11 mouse cellular contexts compared by ENCODE assay signal in genomic region chr2:78914861-78915260, GRCm38 (mm10). TPM values are rescaled to one million over a fixed set of nuclear protein-coding genes. Genes with fewer than 3 reads are reported as not detected.
DNase-seq lines count a peak whose midpoint lies in the region; ATAC-seq and TF ChIP-seq lines count a peak whose summit lies in the region.
"Had no signal": no experiment of that assay in that cellular context is flagged by ENCODE, and none has a peak within 500 bp of the region (broad histone marks: within the 10 kb centered on the region; RNA-seq: fewer than 3 reads in every experiment).

No protein-coding gene starts in this region.

- peak; percentile 63 for TF ChIP-seq CTCF in gastrocnemius, adult 2 months (IDR thresholded peaks at IDR 0.05)

- 55% methylated on average over 2 of the region's 2 CpGs for WGBS in liver, embryonic 11.5 days

- H3K27me3 ChIP-seq in liver, embryonic 11.5 days (replicated peaks; ENCODE audit: control insufficient read depth, insufficient read depth, low read length) = no peaks in the 10 kb centered on the region
- H3K27me3 ChIP-seq: hindbrain, embryonic 13.5 days; stomach, embryonic 15.5 days had no signal

- H3K36me3 ChIP-seq in liver, embryonic 11.5 days (ENCODE audit: control insufficient read depth, insufficient read depth, low read length) = no peaks in the 10 kb centered on the region

- no peak overlapping the region for H3K9ac ChIP-seq in liver, embryonic 11.5 days (ENCODE audit: low read depth, low read length)
- H3K9ac ChIP-seq: hindbrain, embryonic 13.5 days; stomach, embryonic 15.5 days had no signal

- no peak overlapping the region for H3K4me3 ChIP-seq in gastrocnemius, adult 2 months
- no peak overlapping the region for H3K4me3 ChIP-seq in liver, embryonic 11.5 days (ENCODE audit: low read depth, low read length)
- H3K4me3 ChIP-seq: hindbrain, embryonic 13.5 days; stomach, embryonic 15.5 days had no signal

- DNase-seq in gastrocnemius, adult 2 months = no peak
- no peak for DNase-seq in gastrocnemius, adult 8-10 months (ENCODE audit: low spot score in 2 of 2)
- DNase-seq in 3134 (ENCODE audit: extremely low read depth, insufficient read length, low spot score) (peak; percentile 4), NIH3T3 (ENCODE audit: low read depth) (peak; percentile 13)
- no peak for DNase-seq in liver, embryonic 11.5 days (ENCODE audit: low spot score)
- DNase-seq in adrenal gland, postnatal 14 days = no peak
- DNase-seq in layer of hippocampus, postnatal 25 days (ENCODE audit: extremely low spot score in 1 of 2, low spot score in 1 of 2) = no peak
- no peak for DNase-seq in testis, postnatal 10 days (ENCODE audit: low spot score)
- DNase-seq: gastrocnemius, postnatal 25 days had no signal

- no peak overlapping the region for H3K27ac ChIP-seq in gastrocnemius, adult 2 months
- H3K27ac ChIP-seq in liver, embryonic 11.5 days (ENCODE audit: low read depth, low read length) = no peak overlapping the region
- H3K27ac ChIP-seq: hindbrain, embryonic 13.5 days; stomach, embryonic 15.5 days had no signal

- intact Hi-C loops in gastrocnemius, adult 2 months (cut with DNase I) = loop anchor here (2.0 kb wide), 1 partner anchor 866 kb away; no protein-coding TSS in a partner anchor

- H3K9me3 ChIP-seq in liver, embryonic 11.5 days (ENCODE audit: control insufficient read depth, low read length) = no peaks in the 10 kb centered on the region
- H3K9me3 ChIP-seq: hindbrain, embryonic 13.5 days; stomach, embryonic 15.5 days had no signal

- H3K4me2 ChIP-seq in liver, embryonic 11.5 days = no peak overlapping the region
- H3K4me2 ChIP-seq: hindbrain, embryonic 13.5 days; stomach, embryonic 15.5 days had no signal

- ATAC-seq in liver, embryonic 11.5 days (replicated peaks; ENCODE audit: low FRiP score) = peak; percentile 67

- H3K4me1 ChIP-seq in liver, embryonic 11.5 days (replicated peaks; ENCODE audit: control insufficient read depth, insufficient read depth, low read length) = peaks cover 4% of the 10 kb centered on the region; the same call in 1 of the 2 replicates
- H3K4me1 ChIP-seq: hindbrain, embryonic 13.5 days; stomach, embryonic 15.5 days had no signal

RNA-seq across cellular contexts. Expression of gene Ube2e3, which starts 46.9 kb away (rescaled TPM):
- total RNA-seq in gastrocnemius, adult 2 months (2021) = 10 to 100 TPM; 24.4 to 29.9 TPM
- 10 to 100 TPM; 27.3 to 33.9 (median 29.8) TPM for total RNA-seq in gastrocnemius, adult 8-10 months (2022)
- polyA plus RNA-seq in liver, embryonic 11.5 days (2014; fragmentation: Nextera tagmentation; extraction: Ambion mirVana) = 104 and 110 TPM in 2 replicates
- 54.3 and 61.0 TPM in 2 replicates for total RNA-seq in adrenal gland, postnatal 14 days (2021)
- total RNA-seq in layer of hippocampus, postnatal 25 days (2021) = 100 to 1,000 TPM; 102 to 104 TPM

Comparison
In these comparisons a context has a peak if more than half of its experiments do, and no peak if none do; other contexts are left out.
1. DNase-seq: peak in 3134 (single experiment) and NIH3T3 (single experiment); none in gastrocnemius, adult 2 months (single experiment), gastrocnemius, adult 8-10 months (0 of 2), liver, embryonic 11.5 days (single experiment), adrenal gland, postnatal 14 days (single experiment), layer of hippocampus, postnatal 25 days (0 of 2) and testis, postnatal 10 days (single experiment).